Mouse (Mus musculus): ENCODE measurements at regions not wholly inside any gene's neighbourhood (a gene's known extent, or its start where the extent isn't known, plus 50 kb on each side); places are given as distances from the start of the nearest gene placed in this dataset.

DNA sequence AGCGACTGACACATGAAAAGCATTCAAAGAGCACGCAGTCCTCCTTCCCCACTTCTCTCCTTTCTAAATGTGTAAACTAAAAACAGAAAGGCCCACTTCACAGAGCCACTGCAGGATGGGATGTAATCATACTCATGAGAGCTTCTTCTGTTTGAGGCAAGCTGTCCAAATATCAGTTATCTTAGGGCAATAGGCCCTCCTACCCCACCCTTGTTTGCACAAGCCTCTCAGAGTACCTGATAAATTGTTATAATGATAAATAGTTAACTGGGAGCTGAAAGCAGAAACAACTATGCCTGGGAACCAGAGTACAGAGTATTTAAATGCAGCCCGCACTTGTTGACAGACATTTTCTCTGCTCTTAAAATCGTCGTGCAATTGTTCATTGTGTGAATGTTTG lies 141.5 kb upstream of the Sesn3 start:
- no peak for TF ChIP-seq CTCF (IDR thresholded peaks at IDR 0.05; ENCODE audit: control insufficient read depth, insufficient read depth, low read length)
- no peak for TF ChIP-seq POLR2A (IDR thresholded peaks at IDR 0.05; ENCODE audit: borderline replicate concordance, control insufficient read depth, low read depth, low read length)
